Mouse (Mus musculus) limb, embryonic 14.5 days (tissue): ENCODE measurements around the gene Zfp683. TPM values are rescaled to one million over a fixed set of nuclear protein-coding genes. Genes with fewer than 3 reads are reported as not detected.

ENCODE experiments used
- ATAC-seq: fragments of 200-750 bp; cut with Nextera tagmentation; 2 replicates; pipeline ENCODE4 v1.8.0; 2017; ENCODE audit warnings: low read depth, moderate number of reproducible peaks, moderate TSS enrichment; ENCODE audit not compliant: low FRiP score
- DNase-seq: peaks from one replicate; pipeline ENCODE4 v3.0.0-alpha.2; 2015; ENCODE audit warnings: low spot score
- H3K27ac ChIP-seq: fragments of 300-500 bp; sonication (generic); replicated peaks from 2 replicates; pipeline ENCODE4 v1.5.1; 2014; ENCODE audit warnings: low read depth, mild to moderate bottlenecking, low read length, moderate library complexity, mixed read lengths
- H3K27me3 ChIP-seq: fragments of 300-500 bp; sonication (generic); 2 replicates; pipeline ENCODE4 v1.6.1; 2014; ENCODE audit warnings: low read length, mixed read lengths; ENCODE audit not compliant: control insufficient read depth, insufficient read depth
- H3K36me3 ChIP-seq: fragments of 300-500 bp; sonication (generic); 2 replicates; pipeline ENCODE4 v1.6.1; 2014; ENCODE audit warnings: mild to moderate bottlenecking, low read length, moderate library complexity, mixed read lengths; ENCODE audit not compliant: control insufficient read depth, insufficient read depth
- H3K4me1 ChIP-seq: fragments of 300-500 bp; sonication (generic); 2 replicates; pipeline ENCODE4 v1.6.1; 2014; ENCODE audit warnings: antibody characterized with exemption, low read length, mixed read lengths; ENCODE audit not compliant: control insufficient read depth, insufficient read depth
- H3K4me2 ChIP-seq: fragments of 300-500 bp; sonication (generic); replicated peaks from 2 replicates; pipeline ENCODE4 v1.6.1; 2014; ENCODE audit warnings: low read depth, mild to moderate bottlenecking, low read length, moderate library complexity; ENCODE audit not compliant: severe bottlenecking
- H3K4me3 ChIP-seq: fragments of 300-500 bp; sonication (generic); replicated peaks from 2 replicates; pipeline ENCODE4 v1.5.1; 2014; ENCODE audit warnings: low read length
- H3K9ac ChIP-seq: fragments of 300-500 bp; sonication (generic); 2 replicates; pipeline ENCODE4 v1.6.1; 2014; ENCODE audit warnings: mild to moderate bottlenecking, low read depth, low read length, moderate library complexity; ENCODE audit not compliant: severe bottlenecking
- H3K9me3 ChIP-seq: fragments of 300-500 bp; sonication (generic); 2 replicates; pipeline ENCODE4 v1.6.1; 2016; ENCODE audit warnings: low read length; ENCODE audit not compliant: control insufficient read depth
- POLR2A ChIP-seq: fragments of 200-500 bp; IDR thresholded peaks from 2 replicates; pipeline ENCODE4 v1.8.0; 2012; ENCODE audit warnings: inconsistent platforms, mild to moderate bottlenecking, moderate library complexity, borderline replicate concordance; ENCODE audit not compliant: insufficient read depth, insufficient read length; ENCODE audit errors: extremely low read depth
- WGBS: fragments of 180-500 bp; shearing (Covaris S2); extraction: QIAGEN DNeasy Blood & Tissue Kit; methylation state at CpG from one replicate; pipeline ENCODE4 v1.1.7; 2014; 5-methylcytosine and 5-hydroxymethylcytosine counted together
- polyA plus RNA-seq, 2 experiments: library from polyadenylated mRNA; depleted of rRNA in 1 of 2; stranded (reverse) in 1 of 2; unstranded in 1 of 2; fragments of >200 nt; fragmentation: Nextera tagmentation in 1 of 2; extraction: Ambion mirVana in 1 of 2; gene quantifications; 2 replicates each; pipeline versions ENCODE4 v1.2.1 to v1.2.3; 2012 to 2014

Gene Zfp683
- polyA plus RNA-seq, 2 experiments, result 0.04 TPM; not detected in 1

DNA sequence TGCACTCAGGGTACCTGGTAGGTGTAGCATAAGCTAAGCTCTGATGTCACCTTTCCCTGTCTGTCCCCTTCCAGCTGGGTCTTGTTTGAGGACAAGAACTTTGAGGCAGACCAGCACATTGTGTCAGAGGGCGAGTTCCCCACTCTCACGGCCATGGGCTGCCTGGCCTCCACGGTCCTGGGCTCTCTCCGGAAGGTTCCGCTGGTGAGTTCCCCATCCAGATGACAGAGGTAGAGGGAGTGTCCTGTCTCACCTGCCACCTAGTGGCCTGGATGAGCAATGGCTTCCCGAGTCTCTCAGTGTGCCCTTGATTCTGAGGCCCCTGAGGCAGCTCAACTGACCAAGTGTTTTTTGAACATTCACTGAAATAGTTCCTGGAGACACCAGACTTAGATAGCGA is 33.8 kb downstream of the Zfp683 start:
- no peak overlapping the region for H3K4me3 ChIP-seq

DNA sequence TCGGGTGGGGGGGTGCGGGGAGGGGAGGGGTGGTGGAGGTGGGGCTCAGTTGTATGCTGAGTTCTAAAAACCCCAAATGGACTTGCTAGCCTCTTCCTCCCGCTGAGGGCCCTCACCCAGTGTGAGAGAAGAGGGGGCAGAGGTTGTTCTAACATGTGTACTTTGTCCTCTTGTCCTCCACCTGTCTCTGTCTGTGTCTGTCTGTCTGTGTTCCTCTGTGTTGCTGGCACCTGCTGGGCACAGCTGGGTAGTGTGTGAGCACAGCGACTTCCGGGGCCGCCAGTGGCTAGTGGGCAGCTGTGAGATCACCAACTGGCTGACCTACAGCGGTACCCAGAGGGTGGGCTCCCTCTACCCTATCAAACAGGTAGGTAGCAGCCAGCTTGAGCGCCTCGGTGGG is 35.4 kb downstream of the Zfp683 start:
- Histone ChIP-seq H3K27me3 (no peaks in the 10 kb centered on the region), H3K4me2 (no peak overlapping the region), H3K9ac (no peak overlapping the region), H3K4me1 (no peaks in the 10 kb centered on the region), H3K36me3 (no peaks in the 10 kb centered on the region), H3K4me3 (no peak overlapping the region), H3K9me3 (no peaks in the 10 kb centered on the region), H3K27ac (no peak overlapping the region)
- WGBS, result 77% methylated on average over 8 of the region's 9 CpGs
- ATAC-seq, result no peak
- no peak for DNase-seq
- TF ChIP-seq POLR2A, result no peak

More for the DNA sequence above, 33.8 kb downstream of the Zfp683 start:
- DNase-seq (peak; percentile 40), ATAC-seq (peak; percentile 34; the same call in 1 of the 2 replicates)
- Histone ChIP-seq H3K9ac (no peak overlapping the region), H3K27ac (no peak overlapping the region), H3K4me2 (no peak overlapping the region), H3K9me3 (no peaks in the 10 kb centered on the region), H3K27me3 (no peaks in the 10 kb centered on the region), H3K4me1 (no peaks in the 10 kb centered on the region), H3K36me3 (no peaks in the 10 kb centered on the region)
- 26% methylated on average over 7 of the region's 7 CpGs for WGBS
- no peak for TF ChIP-seq POLR2A

DNA sequence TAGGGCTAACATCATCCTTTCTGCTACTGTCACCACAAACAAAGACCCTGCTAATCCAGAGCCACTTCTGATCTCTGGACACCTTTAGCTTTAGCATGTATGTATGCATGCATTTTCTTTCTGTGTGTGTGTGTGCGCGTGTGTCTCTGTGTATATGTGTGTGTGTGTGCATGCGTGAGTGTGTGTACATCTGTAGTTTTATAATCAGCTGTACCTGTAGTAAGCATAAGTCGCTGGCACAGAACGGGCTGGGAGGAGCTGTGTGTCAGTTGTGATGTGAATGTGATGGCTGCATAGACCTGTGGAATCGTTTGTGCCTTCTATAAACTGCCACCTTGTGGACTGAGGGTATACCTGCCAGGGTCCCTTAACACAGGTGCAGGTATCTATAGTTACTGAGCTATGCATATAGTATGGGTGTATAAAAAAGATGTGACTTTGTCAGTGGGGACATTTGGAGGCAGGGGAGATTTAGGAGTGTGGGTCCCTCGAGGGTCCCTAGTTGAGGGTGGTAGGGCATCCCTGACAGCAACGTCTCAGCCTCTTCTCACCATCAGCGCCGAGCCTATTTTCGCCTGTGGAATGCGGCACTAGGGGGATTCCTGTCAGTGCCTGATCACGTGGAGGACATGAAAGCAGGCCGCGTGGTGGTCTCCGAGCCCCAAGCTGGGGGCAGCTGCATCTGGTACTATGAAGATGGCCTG is 37.0 kb downstream of the Zfp683 start:
- no peaks in the 10 kb centered on the region for H3K4me1 ChIP-seq
- no peak overlapping the region for H3K4me3 ChIP-seq
- no peak overlapping the region for H3K4me2 ChIP-seq
- H3K27ac ChIP-seq, result no peak overlapping the region
- no peaks in the 10 kb centered on the region for H3K36me3 ChIP-seq
- 85% methylated on average over 16 of the region's 16 CpGs for WGBS
- H3K27me3 ChIP-seq, result no peaks in the 10 kb centered on the region
- no peak overlapping the region for H3K9ac ChIP-seq
- ATAC-seq (no peak), DNase-seq (no peak)
- H3K9me3 ChIP-seq, result no peaks in the 10 kb centered on the region
- TF ChIP-seq POLR2A, result no peak

DNA sequence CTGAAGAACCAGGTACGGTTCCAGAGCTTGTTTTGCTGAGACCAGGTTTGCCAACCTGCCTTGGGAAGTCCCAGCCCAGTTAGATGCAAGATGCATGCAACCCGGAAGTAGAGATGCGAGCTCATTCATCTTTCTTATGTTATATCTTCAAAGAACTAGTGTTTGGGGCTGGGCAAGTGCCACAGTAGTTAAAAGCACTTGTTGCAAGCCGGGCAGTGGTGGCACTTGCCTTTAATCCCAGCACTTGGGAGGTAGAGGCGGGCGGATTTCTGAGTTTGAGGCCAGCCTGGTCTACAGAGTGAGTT is 37.5 kb downstream of the Zfp683 start:
- ATAC-seq (no peak), DNase-seq (no peak)
- TF ChIP-seq POLR2A, result no peak
- H3K9me3 ChIP-seq, result no peaks in the 10 kb centered on the region
- WGBS, result 68% methylated on average over 6 of the region's 6 CpGs
- H3K4me1 ChIP-seq, result no peaks in the 10 kb centered on the region
- no peaks in the 10 kb centered on the region for H3K27me3 ChIP-seq
- H3K27ac ChIP-seq, result no peak overlapping the region
- H3K4me2 ChIP-seq, result no peak overlapping the region
- H3K36me3 ChIP-seq, result no peaks in the 10 kb centered on the region
- H3K4me3 ChIP-seq, result no peak overlapping the region
- no peak overlapping the region for H3K9ac ChIP-seq

DNA sequence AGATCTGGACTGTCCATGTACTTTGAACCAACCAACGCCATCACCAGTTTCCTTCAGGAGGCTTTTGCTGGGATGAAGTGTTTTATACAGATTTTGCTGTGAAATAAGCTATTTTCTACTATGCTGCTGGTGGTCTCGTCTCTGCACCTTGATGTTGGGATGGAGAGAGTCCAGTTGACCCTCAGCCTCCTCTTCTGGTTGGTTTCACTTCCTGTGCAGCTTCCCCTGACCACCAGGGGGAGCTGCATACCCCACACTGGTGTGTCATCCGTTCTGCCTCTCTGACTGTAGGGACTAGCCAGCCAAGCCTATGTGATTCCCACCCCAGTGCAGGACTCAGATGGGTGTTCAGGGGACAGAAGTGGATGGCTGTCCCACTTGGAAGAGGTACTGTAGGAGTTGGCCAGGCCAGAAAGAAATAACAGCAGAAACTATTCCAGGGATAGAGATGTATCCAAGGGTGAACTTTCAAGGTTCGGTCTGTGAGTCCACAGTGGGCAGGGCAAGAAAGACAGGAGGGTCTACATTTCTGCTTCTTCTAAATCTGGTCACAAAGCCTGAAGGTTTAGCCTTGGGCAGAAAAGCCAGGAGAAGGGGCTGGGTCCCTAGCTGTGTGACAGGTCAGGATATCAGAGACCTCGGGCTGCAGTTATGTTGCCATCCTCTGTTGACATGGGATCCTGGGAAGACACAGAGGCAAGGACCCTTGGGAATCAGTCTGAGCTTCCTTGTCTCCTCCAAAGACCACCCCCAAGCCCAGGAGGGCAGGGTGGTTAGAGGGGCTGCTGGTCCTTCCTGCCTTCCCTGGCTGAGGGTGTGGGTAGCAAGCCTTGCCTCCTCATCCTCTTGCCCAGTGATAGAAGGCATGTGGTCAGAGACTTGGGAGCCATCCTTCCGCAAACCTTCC is 39.0 kb downstream of the Zfp683 start:
- WGBS, result 76% methylated on average over 6 of the region's 6 CpGs
- Histone ChIP-seq H3K4me3 (no peak overlapping the region), H3K9me3 (no peaks in the 10 kb centered on the region), H3K4me2 (no peak overlapping the region), H3K36me3 (no peaks in the 10 kb centered on the region), H3K27me3 (no peaks in the 10 kb centered on the region), H3K27ac (no peak overlapping the region), H3K9ac (no peak overlapping the region), H3K4me1 (no peaks in the 10 kb centered on the region)
- ATAC-seq (no peak), DNase-seq (no peak)
- TF ChIP-seq POLR2A, result no peak
